Mouse (Mus musculus) forebrain, embryonic 12.5 days (tissue): ENCODE data around the gene Eci1. TPM values are rescaled to one million over a fixed set of nuclear protein-coding genes. Genes with fewer than 3 reads are reported as not detected.

ENCODE experiments used
- ATAC-seq: fragments of 200-750 bp; cut with Nextera tagmentation; 2 replicates; pipeline ENCODE4 v1.8.0; 2017; ENCODE audit warnings: moderate TSS enrichment; ENCODE audit not compliant: low FRiP score
- H3K27ac ChIP-seq: fragments of 300-500 bp; sonication (generic); 2 replicates; pipeline ENCODE4 v1.5.1; 2016; ENCODE audit warnings: mild to moderate bottlenecking
- H3K27me3 ChIP-seq: fragments of 300-500 bp; sonication (generic); 2 replicates; pipeline ENCODE4 v1.6.1; 2016; ENCODE audit warnings: mild to moderate bottlenecking
- H3K36me3 ChIP-seq: fragments of 300-500 bp; sonication (generic); replicated peaks from 2 replicates; pipeline ENCODE4 v1.6.1; 2016; ENCODE audit warnings: mild to moderate bottlenecking
- H3K4me1 ChIP-seq: fragments of 300-500 bp; sonication (generic); 2 replicates; pipeline ENCODE4 v1.6.1; 2016
- H3K4me2 ChIP-seq: fragments of 300-500 bp; sonication (generic); 2 replicates; pipeline ENCODE4 v1.6.1; 2016; ENCODE audit warnings: mild to moderate bottlenecking, moderate library complexity
- H3K4me3 ChIP-seq: fragments of 300-500 bp; sonication (generic); replicated peaks from 2 replicates; pipeline ENCODE4 v1.5.1; 2016; ENCODE audit warnings: mild to moderate bottlenecking
- H3K9ac ChIP-seq: fragments of 300-500 bp; sonication (generic); 2 replicates; pipeline ENCODE4 v1.6.1; 2016; ENCODE audit warnings: mild to moderate bottlenecking
- H3K9me3 ChIP-seq: fragments of 300-500 bp; sonication (generic); 2 replicates; pipeline ENCODE4 v1.6.1; 2016
- WGBS: fragments of 180-500 bp; shearing (Covaris S2); methylation state at CpG from one replicate; pipeline ENCODE4 v1.1.7; 2016; 5-methylcytosine and 5-hydroxymethylcytosine counted together
- polyA plus RNA-seq: library from polyadenylated mRNA; unstranded; fragments of >200 nt; fragmentation: Nextera tagmentation; extraction: Ambion mirVana; gene quantifications from 2 replicates; pipeline ENCODE4 v1.2.1, GENCODE M21; 2016

Eci1 gene
- polyA plus RNA-seq, 1 experiment from 2014 or later: 61.2 TPM

DNA sequence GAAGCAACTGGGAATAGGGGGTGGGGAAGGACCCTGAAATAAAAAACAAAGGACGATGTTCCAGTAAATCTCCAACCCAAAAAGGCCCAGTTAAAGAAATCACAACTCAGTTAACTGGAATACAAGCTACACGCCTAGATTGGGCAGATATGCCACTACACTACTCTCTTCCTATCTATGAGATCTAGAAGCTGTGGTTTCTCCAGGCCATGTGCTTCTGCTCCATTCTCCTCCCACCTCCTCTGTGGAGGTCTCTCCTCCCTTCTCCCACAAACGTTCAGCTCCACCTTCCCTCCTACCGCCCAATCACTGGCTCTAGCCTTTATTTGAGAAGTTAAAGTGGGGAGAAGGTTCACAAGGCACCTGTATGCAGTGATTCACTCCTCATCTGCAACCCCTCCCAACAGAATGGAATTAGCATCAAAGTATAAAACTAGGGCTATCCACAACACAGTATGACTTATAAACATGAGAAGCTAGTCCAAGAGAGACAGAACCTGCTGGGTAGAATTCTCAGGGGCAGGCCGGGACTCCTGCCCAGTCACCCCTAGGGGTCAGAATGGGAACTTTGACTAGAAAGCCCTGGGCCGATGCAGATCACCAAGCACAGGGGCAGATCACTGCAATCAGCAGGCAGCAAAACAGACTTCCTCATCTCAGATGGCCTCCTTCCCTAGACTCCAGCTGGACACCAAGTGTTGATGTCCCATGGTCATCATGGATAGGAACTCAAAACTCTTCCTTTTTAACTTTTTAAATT is 37.1 kb downstream of the Eci1 start:
- H3K9me3 ChIP-seq: no peaks in the 10 kb centered on the region
- no peak for ATAC-seq
- WGBS: 58% methylated on average over 6 of the region's 6 CpGs

DNA sequence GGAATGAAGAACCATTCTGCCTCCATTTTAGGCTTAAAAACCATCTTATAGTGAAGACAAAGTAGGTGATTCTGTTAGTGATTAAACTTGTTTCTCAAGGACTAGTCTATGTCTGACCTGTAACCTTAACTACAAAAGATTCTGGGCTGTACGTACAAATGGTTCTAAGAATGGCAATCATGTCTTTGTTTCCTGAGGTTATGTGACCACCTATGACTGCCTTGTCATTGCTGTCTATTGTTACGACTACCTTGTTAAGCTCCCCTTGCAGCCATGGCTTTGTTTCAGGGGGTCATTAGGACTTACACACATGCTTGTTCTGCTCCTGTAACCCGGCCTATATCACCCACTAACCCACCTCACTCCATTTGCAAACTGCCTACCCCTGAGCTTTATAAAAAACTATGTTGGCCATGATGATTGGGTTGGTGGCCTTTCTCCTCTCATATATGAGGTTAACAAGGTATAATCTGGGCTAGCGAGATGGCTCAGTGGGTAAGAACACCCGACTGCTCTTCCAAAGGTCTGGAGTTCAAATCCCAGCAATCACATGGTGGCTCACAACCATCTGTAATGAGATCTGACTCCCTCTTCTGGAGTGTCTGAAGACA is 42.3 kb downstream of the Eci1 start:
- peaks cover 26% of the 10 kb centered on the region for H3K4me1 ChIP-seq
- no peak for ATAC-seq
- WGBS: 91% methylated on average over 5 of the region's 5 CpGs
- no peak overlapping the region for H3K4me2 ChIP-seq
- H3K9me3 ChIP-seq: no peaks in the 10 kb centered on the region
- H3K9ac ChIP-seq: no peak overlapping the region
- H3K36me3 ChIP-seq: peaks cover 2% of the 10 kb centered on the region; the same call in 1 of the 2 replicates
- no peaks in the 10 kb centered on the region for H3K27me3 ChIP-seq
- H3K4me3 ChIP-seq: no peak overlapping the region
- H3K27ac ChIP-seq: no peak overlapping the region

More for the DNA sequence above, 37.1 kb downstream of the Eci1 start:
- Histone ChIP-seq H3K4me2 (no peak overlapping the region), H3K4me3 (no peak overlapping the region), H3K27ac (no peak overlapping the region), H3K4me1 (no peaks in the 10 kb centered on the region), H3K27me3 (no peaks in the 10 kb centered on the region), H3K36me3 (no peaks in the 10 kb centered on the region), H3K9ac (no peak overlapping the region)

DNA sequence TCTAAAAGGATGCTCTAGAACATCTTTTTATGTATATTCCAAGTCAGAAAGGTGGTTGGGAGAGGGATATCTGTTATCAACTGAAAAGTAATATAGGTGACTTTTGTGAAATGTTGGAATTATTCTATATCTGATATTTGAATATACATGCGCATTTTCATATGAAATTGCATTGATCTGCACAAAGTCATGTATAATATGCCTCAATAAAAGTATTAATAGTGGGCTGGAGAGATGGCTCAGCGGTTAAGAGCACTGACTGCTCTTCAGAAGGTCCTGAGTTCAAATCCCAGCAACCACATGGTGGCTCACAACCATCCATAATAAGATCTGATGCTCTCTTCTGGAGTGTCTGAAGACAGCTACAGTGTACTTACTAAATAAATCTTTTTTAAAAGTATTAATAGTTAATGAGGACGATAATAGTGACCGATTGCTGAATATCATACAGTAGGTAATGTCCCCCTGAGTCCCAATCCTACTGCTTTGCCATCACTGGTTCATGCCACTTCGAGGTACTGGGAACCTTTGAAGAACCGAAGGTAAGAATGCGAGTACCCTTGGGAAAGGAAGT is 43.0 kb downstream of the Eci1 start:
- Histone ChIP-seq H3K4me2 (peak overlapping the region; percentile 83), H3K4me3 (peak overlapping the region; percentile 89), H3K27me3 (no peaks in the 10 kb centered on the region), H3K9ac (peak overlapping the region; percentile 95), H3K36me3 (peaks cover 8% of the 10 kb centered on the region), H3K27ac (peak overlapping the region; percentile 85), H3K9me3 (no peaks in the 10 kb centered on the region), H3K4me1 (peaks cover 28% of the 10 kb centered on the region)
- 19% methylated on average over 7 of the region's 7 CpGs for WGBS
- no peak; the same call in 1 of the 2 replicates for ATAC-seq

DNA sequence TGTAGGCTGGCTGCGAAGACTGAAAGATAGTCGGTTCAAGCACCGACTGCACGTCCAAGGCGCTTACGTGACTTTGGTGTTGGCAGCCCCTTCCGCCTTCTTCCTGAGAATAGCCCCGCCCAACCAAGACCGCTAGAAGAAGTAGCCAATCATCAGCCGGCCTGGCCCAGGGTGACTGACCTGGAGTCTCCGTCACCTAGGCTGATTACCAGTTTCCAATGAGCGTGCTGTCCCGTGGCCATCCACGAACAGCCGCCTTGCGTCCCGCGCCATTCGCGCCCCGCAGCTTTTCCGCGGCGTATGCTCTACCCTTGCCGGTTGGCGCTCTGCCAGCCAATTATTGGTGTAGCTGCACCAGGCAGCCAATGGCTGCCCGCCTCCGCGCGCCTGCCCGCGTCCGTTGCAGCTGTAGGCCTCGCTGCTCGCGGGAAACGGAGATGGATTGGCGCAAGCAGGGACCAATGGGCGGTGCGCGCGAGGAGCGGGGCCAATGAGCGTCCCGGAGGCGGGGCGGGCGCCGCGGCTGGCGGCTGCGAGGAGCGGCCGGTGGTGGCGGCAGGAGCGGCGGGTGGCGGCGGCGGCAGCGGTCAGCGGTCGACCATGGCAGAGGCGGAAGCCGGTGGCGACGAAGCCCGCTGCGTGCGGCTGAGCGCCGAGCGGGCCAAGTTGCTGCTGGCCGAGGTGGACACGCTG is 43.6 kb downstream of the Eci1 start, which contains the start of the genes E4f1 and Pgp:
E4f1 (minus strand) TSS at position 404 of the 693 bp plus-strand sequence.
Pgp (plus strand) TSS at position 483 of the 693 bp plus-strand sequence.
- under 1% methylated on average over 70 of the region's 75 CpGs for WGBS
- no peaks in the 10 kb centered on the region for H3K9me3 ChIP-seq
- H3K9ac ChIP-seq: peak within 1 kb of the TSS; percentile 95
- ATAC-seq: peak; percentile 97
- peaks cover 14% of the 10 kb centered on the region for H3K36me3 ChIP-seq
- peaks cover 28% of the 10 kb centered on the region for H3K4me1 ChIP-seq
- peak within 1 kb of the TSS; percentile 83 for H3K4me2 ChIP-seq
- no peaks in the 10 kb centered on the region for H3K27me3 ChIP-seq
- H3K27ac ChIP-seq: peak within 1 kb of the TSS; percentile 85
- H3K4me3 ChIP-seq: peak within 1 kb of the TSS; percentile 89

DNA sequence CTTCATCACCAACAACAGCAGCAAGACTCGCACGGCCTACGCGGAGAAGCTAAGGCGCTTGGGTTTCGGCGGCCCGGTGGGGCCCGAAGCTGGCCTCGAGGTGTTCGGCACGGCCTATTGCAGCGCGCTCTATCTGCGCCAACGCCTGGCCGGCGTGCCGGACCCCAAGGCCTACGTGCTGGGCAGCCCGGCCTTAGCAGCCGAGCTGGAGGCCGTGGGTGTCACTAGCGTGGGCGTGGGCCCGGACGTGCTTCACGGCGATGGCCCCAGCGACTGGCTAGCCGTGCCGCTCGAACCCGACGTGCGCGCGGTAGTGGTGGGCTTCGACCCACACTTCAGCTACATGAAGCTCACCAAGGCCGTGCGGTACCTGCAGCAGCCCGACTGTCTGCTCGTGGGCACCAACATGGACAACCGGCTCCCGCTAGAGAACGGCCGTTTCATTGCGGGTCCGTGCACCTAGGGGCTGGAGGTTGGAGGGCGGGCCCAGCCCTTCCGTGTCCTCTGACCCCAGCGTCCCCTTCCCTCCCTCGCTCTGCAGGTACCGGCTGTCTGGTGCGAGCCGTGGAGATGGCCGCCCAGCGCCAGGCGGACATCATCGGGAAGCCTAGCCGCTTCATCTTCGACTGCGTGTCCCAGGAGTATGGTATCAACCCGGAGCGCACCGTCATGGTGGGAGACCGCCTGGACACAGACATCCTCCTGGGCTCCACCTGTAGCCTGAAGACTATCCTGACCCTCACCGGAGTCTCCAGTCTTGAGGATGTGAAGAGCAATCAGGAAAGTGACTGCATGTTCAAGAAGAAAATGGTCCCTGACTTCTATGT is 44.5 kb downstream of the Eci1 start:
- Histone ChIP-seq H3K4me2 (peak overlapping the region; percentile 83), H3K4me1 (peaks cover 28% of the 10 kb centered on the region), H3K27me3 (no peaks in the 10 kb centered on the region), H3K9ac (peak overlapping the region; percentile 95), H3K4me3 (peak overlapping the region; percentile 89), H3K9me3 (no peaks in the 10 kb centered on the region), H3K27ac (peak overlapping the region; percentile 85), H3K36me3 (peaks cover 23% of the 10 kb centered on the region)
- 2% methylated on average over 68 of the region's 68 CpGs for WGBS
- ATAC-seq: peak; percentile 49

DNA sequence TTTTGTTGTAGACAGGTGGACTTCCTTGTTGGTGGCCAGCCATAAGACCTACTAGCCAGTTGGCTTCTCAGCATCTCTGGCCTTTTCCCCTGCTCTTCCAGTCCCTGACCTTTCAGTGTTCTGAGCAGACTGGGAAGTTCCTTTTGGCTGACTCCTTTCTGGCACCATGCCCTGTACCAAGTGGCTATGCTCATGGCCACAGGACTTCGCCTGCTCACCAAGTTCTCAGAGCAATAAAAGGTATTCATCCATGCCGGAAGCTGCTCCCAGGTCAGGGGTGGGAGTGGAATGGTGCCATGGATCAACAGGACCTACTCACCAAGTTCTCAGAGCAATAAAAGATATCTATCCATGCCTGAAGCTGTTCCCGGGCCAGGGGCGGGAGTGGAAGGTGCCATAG is 46.1 kb downstream of the Eci1 start:
- peaks cover 36% of the 10 kb centered on the region for H3K36me3 ChIP-seq
- no peaks in the 10 kb centered on the region for H3K27me3 ChIP-seq
- ATAC-seq: no peak
- H3K9me3 ChIP-seq: no peaks in the 10 kb centered on the region
- H3K4me2 ChIP-seq: peak overlapping the region; percentile 83
- no peak overlapping the region for H3K9ac ChIP-seq
- no peak overlapping the region for H3K27ac ChIP-seq
- no peak overlapping the region for H3K4me3 ChIP-seq
- H3K4me1 ChIP-seq: peaks cover 30% of the 10 kb centered on the region
- 87% methylated on average over 4 of the region's 4 CpGs for WGBS

DNA sequence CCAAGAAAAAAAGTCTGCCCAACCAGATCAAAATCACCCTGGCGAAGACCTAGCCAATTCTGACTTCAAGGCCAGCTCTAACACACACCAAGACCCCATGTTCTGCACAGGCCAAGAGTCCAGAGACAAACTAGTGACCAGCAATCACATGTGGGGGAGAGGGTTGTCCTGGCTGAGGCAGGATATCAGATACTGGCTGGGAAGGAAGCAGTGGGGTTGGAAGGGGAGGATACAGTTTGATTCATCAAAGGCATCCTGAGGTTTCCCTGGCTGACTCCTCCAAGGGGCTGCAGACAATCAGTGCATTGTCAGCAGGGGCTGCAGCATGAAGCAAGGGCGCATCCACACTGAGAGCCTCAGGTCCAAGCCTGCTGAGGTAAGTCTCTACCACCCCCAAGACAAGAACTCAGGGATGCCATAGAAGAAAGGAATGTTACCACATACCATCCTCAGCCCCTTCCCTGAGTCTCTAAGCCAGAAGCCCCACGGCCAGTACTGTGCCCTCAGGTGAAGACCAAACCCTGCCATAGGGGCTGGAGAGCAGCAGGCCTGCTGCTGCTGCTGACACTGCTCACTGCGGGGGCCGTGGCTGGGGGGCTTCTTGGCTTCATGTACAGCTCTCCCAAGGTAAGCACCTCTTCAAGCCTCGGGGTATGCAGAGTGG is 47.3 kb downstream of the Eci1 start, which contains the start of gene Bricd5:
Bricd5 (plus strand) TSS at position 273 of the 664 bp plus-strand sequence.
- ATAC-seq: no peak
- WGBS: 75% methylated on average over 6 of the region's 6 CpGs
- Histone ChIP-seq H3K27ac (no peak within 1 kb of the TSS), H3K36me3 (peaks cover 36% of the 10 kb centered on the region), H3K27me3 (no peaks in the 10 kb centered on the region), H3K9ac (peak within 1 kb of the TSS; percentile 9), H3K9me3 (no peaks in the 10 kb centered on the region), H3K4me1 (peaks cover 39% of the 10 kb centered on the region), H3K4me2 (no peak within 1 kb of the TSS; the same call in 1 of the 2 replicates), H3K4me3 (no peak within 1 kb of the TSS)

DNA sequence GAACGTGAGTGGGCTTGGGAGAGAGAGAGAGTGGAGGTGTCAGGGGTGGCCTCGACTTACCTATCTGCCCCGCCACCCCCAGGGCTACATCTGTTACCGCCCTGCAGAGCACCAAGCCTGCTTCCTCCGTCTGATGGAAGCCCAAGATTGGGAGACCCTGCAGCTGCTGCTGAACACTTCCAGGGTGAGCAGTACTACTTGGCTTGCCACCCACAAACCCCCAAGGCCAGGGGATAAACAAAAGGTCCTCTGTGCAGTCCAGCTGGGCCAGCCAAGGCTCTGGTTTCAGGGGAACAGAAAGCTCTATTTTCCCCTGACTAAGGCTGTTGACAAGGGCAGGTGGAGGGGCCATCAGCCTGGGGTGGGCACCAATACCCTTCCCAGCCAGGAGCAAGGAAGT is 48.1 kb downstream of the Eci1 start:
- Histone ChIP-seq H3K9me3 (no peaks in the 10 kb centered on the region), H3K36me3 (peaks cover 36% of the 10 kb centered on the region), H3K27ac (no peak overlapping the region), H3K9ac (no peak overlapping the region), H3K27me3 (no peaks in the 10 kb centered on the region), H3K4me1 (peaks cover 39% of the 10 kb centered on the region), H3K4me2 (no peak overlapping the region), H3K4me3 (no peak overlapping the region)
- 86% methylated on average over 5 of the region's 5 CpGs for WGBS
- ATAC-seq: no peak

DNA sequence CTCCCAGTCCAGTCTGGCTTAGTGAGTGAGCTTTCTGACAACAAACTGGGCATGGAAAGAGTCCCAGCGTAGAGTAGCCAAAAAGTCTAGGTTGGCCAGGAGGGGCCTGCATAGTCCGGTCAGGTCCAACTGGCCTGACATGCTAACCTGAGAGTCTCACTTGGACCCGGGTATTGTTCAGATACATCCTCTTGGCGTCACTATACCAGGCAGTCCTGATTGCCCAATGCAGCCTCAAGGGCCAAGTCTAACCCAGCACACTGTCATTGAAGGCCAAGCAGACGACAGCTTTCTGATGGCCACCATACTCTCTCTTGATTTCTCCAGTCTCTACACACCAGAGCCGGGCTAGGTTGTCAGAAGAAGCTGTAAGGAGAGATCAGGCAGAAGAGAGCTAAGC is 49.1 kb downstream of the Eci1 start:
- WGBS: 96% methylated on average over 6 of the region's 6 CpGs
- ATAC-seq: no peak
- H3K36me3 ChIP-seq: peaks cover 36% of the 10 kb centered on the region
- H3K4me1 ChIP-seq: peaks cover 47% of the 10 kb centered on the region
- no peak overlapping the region for H3K4me3 ChIP-seq
- no peaks in the 10 kb centered on the region for H3K27me3 ChIP-seq
- no peak overlapping the region for H3K27ac ChIP-seq
- no peak overlapping the region for H3K9ac ChIP-seq
- no peaks in the 10 kb centered on the region for H3K9me3 ChIP-seq
- no peak overlapping the region for H3K4me2 ChIP-seq

DNA sequence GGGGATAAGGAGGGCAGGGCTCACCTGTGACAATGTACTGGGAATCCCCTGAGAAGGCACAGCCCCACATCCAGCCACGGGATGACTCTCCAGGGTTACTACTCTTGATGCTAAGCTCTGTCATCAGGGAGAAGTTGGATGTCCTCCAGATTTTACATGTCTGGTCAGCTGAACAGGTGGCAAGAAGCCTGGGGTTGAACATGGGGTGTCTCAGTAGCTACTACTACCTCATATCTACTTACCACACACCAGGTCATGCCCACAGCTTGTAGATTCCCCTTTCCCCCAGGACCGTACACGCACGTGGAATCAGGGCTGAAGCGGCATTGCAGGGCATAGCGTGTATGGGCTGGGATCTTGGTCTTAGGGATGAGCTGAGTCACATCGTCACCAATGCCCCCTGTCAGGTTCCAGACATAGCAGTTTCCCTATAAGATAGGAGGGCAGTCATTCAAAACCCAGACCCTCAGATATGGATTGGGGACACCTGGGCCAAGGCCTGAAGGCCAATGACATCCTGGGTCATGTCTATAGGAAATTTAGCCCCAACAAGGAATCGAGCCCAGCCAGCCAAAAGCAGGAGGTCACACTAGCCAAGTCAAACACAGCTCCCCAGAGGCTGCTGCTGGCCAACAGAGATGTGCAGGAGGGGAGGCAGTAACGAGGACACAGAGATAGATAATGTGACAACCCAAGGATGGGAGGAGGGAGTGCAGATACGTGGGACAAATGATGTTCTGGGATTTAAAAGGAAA is 49.8 kb downstream of the Eci1 start:
- Histone ChIP-seq H3K36me3 (peaks cover 36% of the 10 kb centered on the region), H3K4me2 (no peak overlapping the region), H3K9ac (no peak overlapping the region), H3K27ac (no peak overlapping the region), H3K4me3 (no peak overlapping the region), H3K9me3 (no peaks in the 10 kb centered on the region), H3K4me1 (peaks cover 41% of the 10 kb centered on the region), H3K27me3 (no peaks in the 10 kb centered on the region)
- WGBS: 95% methylated on average over 10 of the region's 10 CpGs
- no peak for ATAC-seq
